Mouse (Mus musculus) kidney, postnatal 0 days (tissue): ENCODE measurements around the gene Rnaseh2a. TPM values are rescaled to one million over a fixed set of nuclear protein-coding genes. Genes with fewer than 3 reads are reported as not detected.

Experiments used
- ATAC-seq: fragments of 200-750 bp; cut with Nextera tagmentation; replicated peaks from 2 replicates; pipeline ENCODE4 v1.8.0; 2017; ENCODE audit warnings: low read depth, moderate number of reproducible peaks, moderate TSS enrichment, moderate library complexity; ENCODE audit not compliant: low FRiP score
- DNase-seq: peaks from one replicate; pipeline ENCODE4 v3.0.0-alpha.2; 2016; ENCODE audit warnings: low spot score
- H3K27ac ChIP-seq: fragments of 300-500 bp; sonication (generic); 2 replicates; pipeline ENCODE4 v1.5.1; 2014; ENCODE audit warnings: mild to moderate bottlenecking
- H3K27me3 ChIP-seq: fragments of 300-500 bp; sonication (generic); 2 replicates; pipeline ENCODE4 v1.6.1; 2014; ENCODE audit warnings: low read length, mixed read lengths; ENCODE audit not compliant: insufficient read depth
- H3K36me3 ChIP-seq: fragments of 300-500 bp; sonication (generic); 2 replicates; pipeline ENCODE4 v1.6.1; 2014; ENCODE audit warnings: low read length, mixed read lengths; ENCODE audit not compliant: insufficient read depth
- H3K4me1 ChIP-seq: fragments of 300-500 bp; sonication (generic); replicated peaks from 2 replicates; pipeline ENCODE4 v1.6.1; 2014; ENCODE audit warnings: antibody characterized with exemption, low read length, mixed read lengths; ENCODE audit not compliant: insufficient read depth
- H3K4me2 ChIP-seq: fragments of 300-500 bp; sonication (generic); 2 replicates; pipeline ENCODE4 v1.6.1; 2014; ENCODE audit warnings: mild to moderate bottlenecking, low read length, moderate library complexity, mixed read lengths
- H3K4me3 ChIP-seq: fragments of 300-500 bp; sonication (generic); replicated peaks from 2 replicates; pipeline ENCODE4 v1.5.1; 2014; ENCODE audit warnings: low read depth, low read length
- H3K9ac ChIP-seq: fragments of 300-500 bp; sonication (generic); 2 replicates; pipeline ENCODE4 v1.6.1; 2014; ENCODE audit warnings: low read depth, low read length
- H3K9me3 ChIP-seq: fragments of 300-500 bp; sonication (generic); replicated peaks from 2 replicates; pipeline ENCODE4 v1.6.1; 2016; ENCODE audit warnings: low read length, inconsistent platforms, mixed read lengths
- CTCF ChIP-seq: IDR thresholded peaks from 2 replicates; pipeline ENCODE4 v1.5.1; 2016; ENCODE audit warnings: antibody characterized with exemption, low read depth, mild to moderate bottlenecking, moderate library complexity
- WGBS: fragments of 180-500 bp; shearing (Covaris S2); extraction: QIAGEN DNeasy Blood & Tissue Kit; methylation state at CpG from one replicate; pipeline ENCODE4 v1.1.7; 2014; 5-methylcytosine and 5-hydroxymethylcytosine counted together
- polyA plus RNA-seq: library from polyadenylated mRNA; unstranded; fragments of >200 nt; fragmentation: Nextera tagmentation; extraction: Ambion mirVana; gene quantifications from 2 replicates; pipeline ENCODE4 v1.2.1, GENCODE M21; 2015

Gene Rnaseh2a
- polyA plus RNA-seq, 1 experiment from 2014 or later = 103 TPM

- no peak overlapping the region for H3K9ac ChIP-seq
- H3K4me3 ChIP-seq = no peak overlapping the region
- TF ChIP-seq CTCF = peak; percentile 55
- ATAC-seq (no peak), DNase-seq (peak; percentile 10)
- no peaks in the 10 kb centered on the region for H3K4me1 ChIP-seq
- H3K36me3 ChIP-seq = no peaks in the 10 kb centered on the region
- no peaks in the 10 kb centered on the region for H3K9me3 ChIP-seq
- no peak overlapping the region for H3K4me2 ChIP-seq
- WGBS = 18% methylated on average over 25 of the region's 25 CpGs
- H3K27ac ChIP-seq = no peak overlapping the region
- 0 out of 2 replicates have a peak, but pooled peaks cover 6% of the 10 kb centered on the region for H3K27me3 ChIP-seq
These were observed 38.1 kb upstream of the Rnaseh2a start for GRCm38 (mm10) chr8:85007686-85008085.

DNA sequence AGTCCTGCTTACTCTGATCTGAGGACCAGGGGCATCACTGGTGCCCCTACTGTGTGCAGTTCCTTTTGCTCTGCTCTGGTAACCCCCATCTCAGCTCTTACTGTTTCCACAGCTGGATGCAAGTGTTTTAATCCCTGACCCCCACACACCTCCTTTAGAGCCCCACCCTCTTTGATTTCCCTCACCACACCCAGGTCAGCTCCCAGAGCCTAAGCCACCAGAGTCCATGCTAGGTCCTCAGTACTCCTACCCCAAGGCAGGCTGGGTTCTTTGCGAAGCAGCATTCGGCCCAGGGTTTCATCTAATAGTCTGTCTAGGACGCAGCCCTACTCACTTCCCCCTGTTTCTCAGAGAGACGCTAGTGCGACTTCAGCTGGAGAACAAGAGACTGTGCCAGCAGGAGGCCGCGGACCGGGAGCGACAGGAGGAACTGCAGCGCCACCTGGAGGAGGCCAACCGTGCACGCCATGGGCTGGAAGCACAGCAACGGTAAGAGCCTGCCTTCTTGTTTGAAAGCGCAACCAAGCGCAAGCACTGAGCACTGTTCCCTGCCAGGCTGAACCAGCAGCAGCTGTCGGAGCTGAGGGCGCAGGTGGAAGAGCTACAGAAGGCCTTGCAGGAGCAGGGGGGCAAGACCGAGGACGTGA is 28.2 kb upstream of the Rnaseh2a start:
- no peak overlapping the region for H3K4me2 ChIP-seq
- H3K36me3 ChIP-seq = 0 out of 2 replicates have a peak, but pooled peaks cover 10% of the 10 kb centered on the region
- H3K9ac ChIP-seq = no peak overlapping the region
- DNase-seq (peak; percentile 94), ATAC-seq (peak; percentile 55; the same call in 1 of the 2 replicates)
- H3K4me3 ChIP-seq = no peak overlapping the region
- no peak overlapping the region for H3K27ac ChIP-seq
- H3K27me3 ChIP-seq = no peaks in the 10 kb centered on the region
- no peaks in the 10 kb centered on the region for H3K9me3 ChIP-seq
- peak; percentile 90 for TF ChIP-seq CTCF
- no peaks in the 10 kb centered on the region for H3K4me1 ChIP-seq
- WGBS = 9% methylated on average over 19 of the region's 19 CpGs

DNA sequence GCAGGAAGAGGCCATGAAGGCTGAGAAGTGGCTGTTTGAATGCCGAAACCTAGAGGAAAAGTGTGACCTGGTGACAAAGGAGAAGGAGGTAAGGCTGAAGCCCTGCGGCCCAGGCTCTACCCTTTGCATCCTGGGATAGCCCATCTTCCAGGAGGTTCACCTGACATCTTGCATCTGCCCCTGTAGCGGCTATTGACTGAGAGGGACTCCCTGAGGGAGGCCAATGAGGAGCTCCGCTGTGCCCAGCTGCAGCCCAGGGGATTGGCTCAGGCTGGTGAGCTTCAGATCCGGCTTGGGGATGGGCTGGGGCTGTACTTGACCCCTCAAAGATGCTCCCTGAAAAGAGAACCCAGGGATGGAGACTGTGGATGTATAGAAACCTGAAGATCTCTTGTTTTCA is 27.4 kb upstream of the Rnaseh2a start:
- WGBS = 82% methylated on average over 5 of the region's 5 CpGs
- DNase-seq = no peak
- Histone ChIP-seq H3K4me3 (no peak overlapping the region), H3K9ac (no peak overlapping the region), H3K4me1 (no peaks in the 10 kb centered on the region), H3K4me2 (no peak overlapping the region), H3K27ac (no peak overlapping the region), H3K27me3 (no peaks in the 10 kb centered on the region), H3K9me3 (no peaks in the 10 kb centered on the region), H3K36me3 (0 out of 2 replicates have a peak, but pooled peaks cover 10% of the 10 kb centered on the region)
- no peak for TF ChIP-seq CTCF
- no peak for ATAC-seq

DNA sequence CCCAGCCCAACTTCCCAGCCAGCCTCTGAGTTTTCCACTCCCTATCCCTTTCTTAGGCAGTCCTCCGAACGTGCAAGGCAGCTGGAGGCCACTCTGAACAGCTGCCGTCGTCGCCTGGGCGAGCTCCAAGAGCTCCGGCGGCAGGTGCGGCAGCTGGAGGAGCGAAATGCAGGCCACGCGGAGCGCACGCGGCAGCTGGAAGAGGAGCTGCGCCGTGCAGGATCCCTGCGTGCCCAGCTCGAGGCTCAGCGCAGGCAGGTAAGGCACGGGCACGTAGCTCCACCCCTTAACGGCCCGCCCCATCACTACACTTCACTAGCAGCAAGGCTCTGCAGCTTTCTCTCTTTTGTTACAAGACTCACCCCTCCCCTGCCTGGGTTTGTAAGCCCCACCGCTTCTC is 26.1 kb upstream of the Rnaseh2a start:
- 24% methylated on average over 25 of the region's 25 CpGs for WGBS
- H3K9me3 ChIP-seq = no peaks in the 10 kb centered on the region
- peaks cover 8% of the 10 kb centered on the region; the same call in 1 of the 2 replicates for H3K4me1 ChIP-seq
- H3K36me3 ChIP-seq = 0 out of 2 replicates have a peak, but pooled peaks cover 10% of the 10 kb centered on the region
- no peak overlapping the region for H3K27ac ChIP-seq
- H3K4me3 ChIP-seq = no peak overlapping the region
- DNase-seq = no peak
- no peaks in the 10 kb centered on the region for H3K27me3 ChIP-seq
- H3K4me2 ChIP-seq = no peak overlapping the region
- no peak overlapping the region for H3K9ac ChIP-seq
- TF ChIP-seq CTCF = no peak
- ATAC-seq = no peak

DNA sequence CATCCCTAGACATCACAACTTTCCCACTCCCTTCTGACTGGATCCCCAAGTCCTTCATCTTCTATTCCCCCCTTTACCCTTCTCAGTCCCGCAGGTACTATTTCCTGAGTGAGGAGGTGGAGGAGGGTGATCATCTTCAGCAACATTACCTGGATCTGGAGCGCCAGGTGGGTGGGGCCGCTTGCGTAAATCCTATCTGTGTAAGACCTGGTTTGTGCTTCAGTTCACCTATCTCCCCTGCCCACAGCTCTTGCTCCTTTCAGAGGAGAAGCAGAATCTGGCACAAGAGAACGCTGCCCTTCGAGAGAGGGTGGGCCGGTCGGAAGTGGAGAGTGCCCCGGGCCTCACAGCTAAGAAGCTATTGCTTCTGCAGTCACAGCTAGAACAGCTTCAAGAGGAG is 24.8 kb upstream of the Rnaseh2a start:
- TF ChIP-seq CTCF = no peak
- Histone ChIP-seq H3K4me2 (no peak overlapping the region), H3K36me3 (0 out of 2 replicates have a peak, but pooled peaks cover 10% of the 10 kb centered on the region), H3K4me1 (peaks cover 9% of the 10 kb centered on the region; the same call in 1 of the 2 replicates), H3K9ac (no peak overlapping the region), H3K27ac (no peak overlapping the region), H3K27me3 (no peaks in the 10 kb centered on the region), H3K4me3 (no peak overlapping the region), H3K9me3 (no peaks in the 10 kb centered on the region)
- WGBS = 92% methylated on average over 9 of the region's 9 CpGs
- ATAC-seq (no peak), DNase-seq (no peak)

DNA sequence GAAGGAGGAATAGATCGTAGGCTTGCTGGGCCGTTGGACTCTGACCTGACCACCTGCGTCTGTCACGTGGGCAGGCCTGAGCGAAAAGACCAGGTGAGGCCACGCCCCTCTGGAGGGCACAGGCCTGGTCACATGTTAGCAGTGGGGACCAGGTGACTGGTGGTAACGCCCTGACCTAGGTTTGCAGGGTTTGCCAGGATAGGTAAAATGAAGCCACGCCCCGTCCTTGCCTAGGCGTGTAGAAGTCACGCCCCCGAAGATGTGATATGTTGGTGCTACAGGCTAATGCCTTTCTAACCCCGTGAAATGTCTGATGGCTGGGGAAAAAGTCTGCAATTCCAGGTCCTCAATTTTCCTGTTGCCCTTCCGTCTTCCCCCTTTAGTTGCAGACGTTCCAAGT is 21.3 kb upstream of the Rnaseh2a start:
- ATAC-seq = peak; percentile 86

More for the DNA sequence above, 21.3 kb upstream of the Rnaseh2a start:
- peak overlapping the region; percentile 69 for H3K9ac ChIP-seq
- H3K36me3 ChIP-seq = 0 out of 2 replicates have a peak, but pooled peaks cover 7% of the 10 kb centered on the region
- peak overlapping the region; percentile 56 for H3K4me3 ChIP-seq
- H3K27me3 ChIP-seq = no peaks in the 10 kb centered on the region
- DNase-seq = peak; percentile 79
- WGBS = 2% methylated on average over 15 of the region's 15 CpGs
- peaks cover 18% of the 10 kb centered on the region for H3K4me1 ChIP-seq
- TF ChIP-seq CTCF = no peak
- H3K27ac ChIP-seq = peak overlapping the region; percentile 96
- peak overlapping the region; percentile 83 for H3K4me2 ChIP-seq
- H3K9me3 ChIP-seq = no peaks in the 10 kb centered on the region
